Mouse (Mus musculus) cerebellum, adult 11 months (tissue): ENCODE measurements around the gene Sprr3.
"Not testable (repeated sequence)": the region's sequence is repeated elsewhere in the genome, so short reads cannot be mapped to it uniquely, and the experiment has no call there.

ENCODE experiments used
- DNase-seq: peaks from one replicate; pipeline ENCODE4 v3.0.0; 2022

Gene Sprr3

GRCm38 (mm10) chr3:92458620-92459019 lies at the start of gene Sprr3:
Sprr3 (minus strand) TSS chr3:92458720.
- DNase-seq, result no peak

- DNase-seq, result no peak
Measured at GRCm38 (mm10) chr3:92508185-92508584, 49.7 kb upstream of the Sprr3 start.

DNA sequence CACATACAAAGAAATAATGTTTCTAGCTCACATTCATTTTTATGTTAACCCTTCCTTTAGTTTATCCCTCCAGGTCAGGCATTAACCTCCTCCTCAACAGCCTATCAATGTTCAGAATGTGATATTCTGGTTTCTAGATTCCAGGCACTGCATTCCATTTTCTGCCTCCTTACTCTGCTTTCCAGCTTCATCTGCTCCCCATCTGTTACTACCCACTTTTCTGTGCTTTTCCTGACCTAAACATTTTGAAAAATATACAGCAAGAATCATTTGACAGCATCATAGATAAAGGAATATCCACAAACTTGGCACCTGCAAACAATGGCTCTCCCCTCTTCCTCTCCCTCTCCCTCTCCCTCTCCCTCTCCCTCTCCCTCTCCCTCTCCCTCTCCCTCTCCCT lies 45.0 kb upstream of the Sprr3 start:
- DNase-seq, result no peak

- no peak for DNase-seq
Measured at GRCm38 (mm10) chr3:92500393-92500792, 41.9 kb upstream of the Sprr3 start, which contains the start of gene Sprr4. Sprr4 (minus strand) TSS chr3:92500493.

DNA sequence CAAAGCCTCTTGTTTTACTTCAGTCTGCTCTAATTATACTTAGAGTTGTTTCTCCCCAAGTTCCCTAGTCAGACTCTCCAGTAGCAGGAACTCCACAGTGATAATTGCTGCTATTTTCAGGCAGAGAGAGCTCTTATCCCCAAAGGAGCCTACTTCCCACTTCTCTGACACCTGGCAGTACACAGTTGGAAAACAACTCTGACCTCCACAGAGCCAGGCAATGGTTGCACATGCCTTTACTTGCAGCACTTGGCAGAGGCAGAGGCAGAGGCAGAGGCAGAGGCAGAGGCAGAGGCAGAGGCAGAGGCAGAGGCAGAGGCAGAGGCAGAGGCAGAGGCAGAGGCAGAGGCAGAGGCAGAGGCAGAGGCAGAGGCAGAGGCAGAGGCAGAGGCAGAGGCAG lies 31.7 kb upstream of the Sprr3 start:
- not testable (repeated sequence) for DNase-seq

- DNase-seq, result no peak
Measured at GRCm38 (mm10) chr3:92486307-92486706, 27.8 kb upstream of the Sprr3 start.

- DNase-seq, result no peak
Measured at GRCm38 (mm10) chr3:92485863-92486262, 27.3 kb upstream of the Sprr3 start, which contains the start of gene Sprr1a. Sprr1a (minus strand) TSS chr3:92485895.

DNA sequence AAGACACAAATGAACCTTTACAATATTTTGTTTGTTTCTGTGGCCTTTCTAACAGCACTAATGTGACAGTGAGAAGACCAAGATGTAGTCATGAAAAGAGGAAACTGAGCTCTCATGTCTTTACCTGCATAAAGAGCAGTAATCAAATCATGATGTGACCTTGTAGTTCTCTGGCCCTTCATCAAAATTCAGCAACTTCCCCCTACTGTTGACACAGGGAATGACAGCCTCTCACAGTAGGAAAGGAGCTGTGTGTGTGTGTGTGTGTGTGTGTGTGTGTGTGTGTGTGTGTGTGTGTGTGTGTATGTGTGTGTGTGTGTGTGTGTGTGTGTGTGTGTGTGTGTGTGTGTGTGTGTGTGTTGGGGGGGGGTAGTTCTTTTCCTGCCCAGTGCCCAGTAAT lies 22.7 kb upstream of the Sprr3 start:
- DNase-seq, result not testable (repeated sequence)

- no peak for DNase-seq
Measured at GRCm38 (mm10) chr3:92470111-92470510, 11.6 kb upstream of the Sprr3 start.

- DNase-seq, result no peak
Measured at GRCm38 (mm10) chr3:92467424-92467823, 8.9 kb upstream of the Sprr3 start.

DNA sequence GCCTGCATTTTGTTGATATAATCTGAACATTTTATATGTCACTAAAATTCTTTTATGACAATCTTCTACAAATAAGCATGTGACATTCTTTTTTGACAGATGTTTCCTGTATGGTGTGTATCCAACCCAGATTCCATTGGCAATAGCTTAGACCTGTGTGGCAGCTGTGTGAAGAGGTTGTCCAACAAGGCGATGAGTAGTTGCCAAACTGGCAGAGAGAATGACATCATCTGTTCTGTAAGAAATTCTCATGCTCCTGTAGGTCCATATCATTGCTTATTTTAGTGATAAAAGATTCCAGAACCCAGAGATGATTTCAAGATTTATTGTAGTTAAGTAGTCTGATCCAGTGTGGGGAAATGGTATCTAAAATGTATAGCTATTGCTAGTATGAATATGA lies 8.1 kb upstream of the Sprr3 start:
- no peak for DNase-seq

DNA sequence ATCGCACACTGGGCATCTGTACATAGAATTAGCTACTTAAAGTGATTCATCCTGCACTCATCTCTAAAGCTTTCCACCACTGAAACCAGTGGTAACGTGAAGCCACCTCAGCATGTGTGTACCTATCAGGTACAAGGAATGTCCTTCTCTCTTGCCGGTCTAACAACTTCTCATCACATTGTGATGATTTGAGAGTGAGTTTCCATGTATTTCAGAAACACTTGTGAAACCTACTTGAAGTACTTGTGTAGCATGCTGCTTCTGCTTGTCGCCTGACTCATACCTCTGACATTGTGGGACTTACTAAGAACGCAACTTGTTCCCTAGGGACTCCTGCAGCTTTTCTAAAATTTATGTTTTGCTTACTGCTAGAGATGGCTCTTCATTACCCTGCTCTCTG lies 3.4 kb downstream of the Sprr3 start:
- no peak for DNase-seq

- no peak for DNase-seq
Measured at GRCm38 (mm10) chr3:92440177-92440576, 18.3 kb downstream of the Sprr3 start.

DNA sequence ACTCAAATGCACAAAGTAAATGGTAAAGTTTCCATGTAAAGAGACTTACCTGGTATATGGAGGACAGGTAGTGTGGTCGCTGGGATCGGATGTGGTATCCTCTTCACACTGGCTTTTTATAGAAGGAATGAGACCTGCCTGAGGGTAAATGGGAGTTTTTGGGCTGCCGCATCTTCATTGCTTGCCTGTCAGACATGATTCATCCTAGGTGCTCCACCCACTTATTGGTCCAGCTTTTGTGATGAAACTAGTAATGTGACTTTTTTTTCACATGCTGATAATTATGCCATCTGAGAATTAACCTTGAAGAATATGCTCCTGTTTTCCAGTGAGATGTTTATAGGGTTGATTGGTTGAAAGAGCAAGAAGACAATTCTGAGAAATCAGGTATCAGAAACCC lies 19.8 kb downstream of the Sprr3 start, which contains the start of gene Sprr1b:
TSS of gene Sprr1b (minus strand) at position 101 of the 400 bp plus-strand sequence.
- no peak for DNase-seq

GRCm38 (mm10) chr3:92432282-92432681 lies 26.2 kb downstream of the Sprr3 start, which contains the start of gene Sprr2k:
Sprr2k (plus strand) TSS chr3:92432582.
- no peak for DNase-seq

- DNase-seq, result no peak
Measured at GRCm38 (mm10) chr3:92429323-92429722, 29.2 kb downstream of the Sprr3 start, which contains the start of gene Gm9774. Gm9774 (minus strand) TSS chr3:92429423.

DNA sequence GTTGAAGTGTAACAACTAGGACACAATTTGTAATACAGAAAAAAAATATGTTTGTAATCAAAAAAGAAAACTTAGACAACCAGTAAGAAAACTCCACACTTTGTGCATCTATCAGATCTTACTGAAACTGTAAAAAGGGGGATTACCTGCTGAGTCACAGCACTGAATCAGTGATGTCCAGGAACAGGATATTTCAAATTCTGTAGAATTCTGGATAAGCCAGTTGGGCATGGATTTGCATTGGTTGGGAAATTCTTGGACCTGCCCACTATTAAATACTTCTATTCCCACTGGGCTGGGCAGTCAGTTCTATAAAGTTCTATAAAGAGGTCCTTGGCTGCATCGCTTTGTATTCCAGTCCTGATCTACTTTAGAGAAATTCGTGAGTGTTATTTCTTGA lies 40.7 kb downstream of the Sprr3 start, which contains the start of gene Sprr2j-ps:
TSS of gene Sprr2j-ps (plus strand) at position 301 of the 400 bp plus-strand sequence.
- DNase-seq, result no peak

- DNase-seq, result no peak
Measured at GRCm38 (mm10) chr3:92407691-92408090, 50.8 kb downstream of the Sprr3 start, which contains the start of gene Sprr2i. Sprr2i (plus strand) TSS chr3:92407991.
